Mouse (Mus musculus): ENCODE measurements around the gene Mmp7. TPM values are rescaled to one million over a fixed set of nuclear protein-coding genes. Genes with fewer than 3 reads are reported as not detected.
A peak's percentile ranks its signal among the peaks of the same experiment; 100 is the strongest.

Mmp7 gene
- total and polyA plus RNA-seq, 2 experiments from 2014 or later = not detected

DNA sequence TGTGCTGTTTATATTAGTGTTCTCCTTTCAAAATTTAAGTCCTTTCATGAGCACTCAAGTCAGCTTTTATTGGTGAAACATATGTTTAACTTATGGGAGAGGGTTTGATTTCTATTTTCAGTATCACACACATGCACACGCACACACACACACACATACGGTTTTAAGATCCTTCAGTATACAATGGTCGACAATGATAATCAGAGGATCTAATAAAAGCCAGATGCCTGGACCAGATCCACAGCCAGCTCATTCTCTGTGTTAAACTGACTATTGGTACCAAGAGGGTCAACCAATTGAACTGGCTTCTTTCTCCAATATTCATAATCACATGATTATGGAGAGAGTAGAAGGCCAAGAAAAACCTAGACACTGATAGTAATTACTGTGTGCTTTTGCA is 3.8 kb downstream of the Mmp7 start:
- Histone ChIP-seq H3K4me2 (ENCODE audit: low read depth) (no peak overlapping the region), H3K9me3 (ENCODE audit: low read length) (no peaks in the 10 kb centered on the region), H3K36me3 (ENCODE audit: insufficient read depth) (no peaks in the 10 kb centered on the region), H3K9ac (no peak overlapping the region), H3K4me3 (ENCODE audit: low read depth, low read length) (no peak overlapping the region), H3K4me1 (ENCODE audit: insufficient read depth) (no peaks in the 10 kb centered on the region), H3K27me3 (ENCODE audit: insufficient read depth, low read length) (no peaks in the 10 kb centered on the region), H3K27ac (ENCODE audit: low read depth, low read length) (no peak overlapping the region)
- TF ChIP-seq CTCF (IDR thresholded peaks at IDR 0.05; ENCODE audit: low read depth) = no peak
- DNase-seq (no peak), ATAC-seq (no peak)
- WGBS = 89% methylated on average over 3 of the region's 3 CpGs

DNA sequence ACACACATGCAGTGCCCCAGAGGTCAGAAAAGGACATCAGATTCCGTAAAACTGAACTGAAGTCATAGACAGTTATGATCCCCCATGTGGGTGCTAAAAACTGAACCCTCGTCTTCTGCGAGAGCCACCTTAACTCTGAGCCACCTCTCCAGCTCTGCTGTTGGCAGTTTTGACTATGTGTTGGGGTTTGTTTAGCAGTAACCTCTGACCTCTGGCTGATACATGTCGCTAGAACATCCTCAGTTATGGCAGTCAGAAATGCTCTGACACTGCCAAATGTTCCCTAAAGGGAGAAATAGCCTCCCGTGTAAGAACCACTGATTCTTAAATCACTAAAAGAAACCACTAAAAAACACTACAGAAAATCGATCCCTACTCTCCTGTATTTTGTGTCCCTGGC is 16.8 kb downstream of the Mmp7 start:
- H3K9me3 ChIP-seq (ENCODE audit: low read length) = no peaks in the 10 kb centered on the region
- ATAC-seq (no peak), DNase-seq (no peak)
- no peak overlapping the region for H3K9ac ChIP-seq
- TF ChIP-seq CTCF (IDR thresholded peaks at IDR 0.05; ENCODE audit: low read depth) = no peak
- H3K36me3 ChIP-seq (ENCODE audit: insufficient read depth) = no peaks in the 10 kb centered on the region
- H3K4me2 ChIP-seq (ENCODE audit: low read depth) = no peak overlapping the region
- H3K27me3 ChIP-seq (ENCODE audit: insufficient read depth, low read length) = no peaks in the 10 kb centered on the region
- WGBS = 82% methylated on average over 6 of the region's 6 CpGs
- H3K4me3 ChIP-seq (ENCODE audit: low read depth, low read length) = no peak overlapping the region
- H3K4me1 ChIP-seq (ENCODE audit: insufficient read depth) = no peaks in the 10 kb centered on the region
- H3K27ac ChIP-seq (ENCODE audit: low read depth, low read length) = no peak overlapping the region

DNA sequence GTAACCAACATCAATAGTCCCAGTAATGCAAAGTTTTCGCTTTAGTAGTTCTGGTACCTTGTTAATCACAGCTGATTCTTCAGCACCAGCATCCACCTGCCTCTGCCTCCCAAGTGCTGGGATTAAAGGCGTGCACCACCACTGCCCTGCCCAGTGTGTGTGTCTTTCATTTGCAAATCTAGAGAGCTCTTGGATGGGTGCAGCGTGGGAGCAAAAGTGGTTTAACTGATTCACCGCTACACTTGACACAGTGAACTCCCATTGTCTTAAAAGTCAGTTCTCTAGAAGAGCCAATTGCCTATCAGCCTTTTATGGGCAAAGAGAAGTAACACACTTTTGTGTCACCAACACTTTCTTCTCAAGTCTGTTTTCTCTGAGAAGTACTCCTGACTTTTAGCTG is 19.3 kb downstream of the Mmp7 start:
- no peak overlapping the region for H3K9ac ChIP-seq
- no peaks in the 10 kb centered on the region for H3K27me3 ChIP-seq (ENCODE audit: insufficient read depth, low read length)
- no peak overlapping the region for H3K27ac ChIP-seq (ENCODE audit: low read depth, low read length)
- H3K36me3 ChIP-seq (ENCODE audit: insufficient read depth) = no peaks in the 10 kb centered on the region
- no peak overlapping the region for H3K4me2 ChIP-seq (ENCODE audit: low read depth)
- ATAC-seq (no peak), DNase-seq (no peak)
- H3K9me3 ChIP-seq (ENCODE audit: low read length) = no peaks in the 10 kb centered on the region
- no peak for TF ChIP-seq CTCF (IDR thresholded peaks at IDR 0.05; ENCODE audit: low read depth)
- WGBS = 65% methylated on average over 4 of the region's 4 CpGs
- no peaks in the 10 kb centered on the region for H3K4me1 ChIP-seq (ENCODE audit: insufficient read depth)
- H3K4me3 ChIP-seq (ENCODE audit: low read depth, low read length) = no peak overlapping the region

DNA sequence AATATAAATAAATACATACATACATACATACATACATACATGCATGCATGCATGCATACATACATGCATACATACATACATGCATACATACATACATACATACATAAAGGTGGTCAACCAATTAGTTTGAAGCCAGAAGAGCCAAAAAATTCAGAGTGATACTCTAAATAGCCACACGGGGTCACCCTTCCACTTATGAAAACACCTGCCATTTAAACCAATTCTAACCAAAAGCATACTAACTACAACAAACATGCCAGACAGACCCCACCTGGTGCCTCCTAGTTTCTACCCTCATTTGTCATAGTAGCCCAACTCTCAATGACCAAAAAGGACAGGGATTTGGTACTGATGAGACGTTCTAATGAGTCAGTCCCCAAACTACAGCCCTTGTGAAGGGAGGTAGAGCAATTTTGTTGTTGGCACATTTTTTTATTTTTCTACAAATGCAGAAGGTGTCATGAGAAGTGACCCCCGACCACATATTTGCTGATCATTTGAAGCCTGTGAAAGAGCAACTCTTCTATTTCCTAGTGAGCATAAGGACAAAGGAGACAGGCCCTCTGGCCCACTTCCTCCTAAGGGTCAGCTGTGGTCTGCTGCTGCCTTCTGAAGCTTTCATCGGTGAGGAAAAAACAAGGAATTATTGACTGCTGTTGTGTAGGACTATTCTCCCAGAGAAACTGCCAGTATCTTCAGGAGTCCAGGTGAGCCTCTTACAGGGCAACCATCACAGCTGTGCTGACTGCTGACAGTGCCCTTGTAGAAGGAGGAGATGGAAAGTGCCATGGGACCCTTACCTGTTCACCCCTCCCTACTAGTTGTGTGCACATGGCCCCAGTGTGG is 22.4 kb downstream of the Mmp7 start:
- H3K27ac ChIP-seq (ENCODE audit: low read depth, low read length) = no peak overlapping the region
- no peaks in the 10 kb centered on the region for H3K27me3 ChIP-seq (ENCODE audit: insufficient read depth, low read length)
- ATAC-seq (peak; percentile 79), DNase-seq (peak; percentile 78)
- peak; percentile 79 for TF ChIP-seq CTCF (IDR thresholded peaks at IDR 0.05; ENCODE audit: low read depth)
- no peaks in the 10 kb centered on the region for H3K4me1 ChIP-seq (ENCODE audit: insufficient read depth)
- H3K9ac ChIP-seq = no peak overlapping the region
- 45% methylated on average over 4 of the region's 4 CpGs for WGBS
- no peak overlapping the region for H3K4me3 ChIP-seq (ENCODE audit: low read depth, low read length)
- H3K9me3 ChIP-seq (ENCODE audit: low read length) = no peaks in the 10 kb centered on the region
- H3K4me2 ChIP-seq (ENCODE audit: low read depth) = no peak overlapping the region
- H3K36me3 ChIP-seq (ENCODE audit: insufficient read depth) = no peaks in the 10 kb centered on the region

DNA sequence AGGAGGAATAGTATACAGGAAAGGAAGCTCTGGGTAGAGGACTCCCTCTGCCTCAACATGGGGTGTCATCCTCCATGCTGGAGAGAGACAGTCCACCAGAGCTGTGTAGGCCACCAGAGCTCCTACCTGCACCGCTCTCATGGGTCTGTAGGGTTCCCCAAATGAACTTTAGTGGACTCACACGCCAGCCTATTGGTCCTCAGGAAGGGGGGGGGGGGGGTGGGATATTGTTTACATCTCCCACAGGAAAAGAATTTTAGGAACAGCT is 23.0 kb downstream of the Mmp7 start:
- H3K4me2 ChIP-seq (ENCODE audit: low read depth) = no peak overlapping the region
- no peak for DNase-seq
- H3K4me1 ChIP-seq (ENCODE audit: insufficient read depth) = no peaks in the 10 kb centered on the region
- ATAC-seq = no peak
- no peak overlapping the region for H3K27ac ChIP-seq (ENCODE audit: low read depth, low read length)
- H3K4me3 ChIP-seq (ENCODE audit: low read depth, low read length) = no peak overlapping the region
- no peaks in the 10 kb centered on the region for H3K36me3 ChIP-seq (ENCODE audit: insufficient read depth)
- no peak overlapping the region for H3K9ac ChIP-seq
- no peaks in the 10 kb centered on the region for H3K9me3 ChIP-seq (ENCODE audit: low read length)
- no peaks in the 10 kb centered on the region for H3K27me3 ChIP-seq (ENCODE audit: insufficient read depth, low read length)
- no peak for TF ChIP-seq CTCF (IDR thresholded peaks at IDR 0.05; ENCODE audit: low read depth)
- WGBS = 78% methylated on average over 2 of the region's 2 CpGs

DNA sequence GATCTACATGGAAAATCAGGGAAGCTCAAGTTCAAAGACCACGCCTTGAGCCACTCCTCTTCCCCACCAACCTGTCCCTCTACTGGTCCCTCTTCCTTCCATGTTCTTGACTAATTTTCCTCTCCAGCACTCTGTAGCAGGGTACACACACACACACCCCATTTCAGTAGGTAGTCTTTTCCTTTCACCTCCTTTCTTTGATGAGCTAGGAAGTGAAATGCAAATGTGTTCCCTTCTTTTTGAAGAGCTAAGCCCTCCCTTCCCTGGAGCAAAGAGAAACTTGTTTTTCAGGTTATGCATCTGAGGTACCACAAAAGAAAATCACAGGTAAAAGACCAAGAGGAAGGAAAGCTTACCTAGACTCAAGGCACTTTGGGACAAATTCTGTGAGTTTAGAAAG is 29.7 kb downstream of the Mmp7 start:
- Histone ChIP-seq H3K36me3 (ENCODE audit: insufficient read depth) (no peaks in the 10 kb centered on the region), H3K4me3 (ENCODE audit: low read depth, low read length) (no peak overlapping the region), H3K9me3 (ENCODE audit: low read length) (no peaks in the 10 kb centered on the region), H3K4me2 (ENCODE audit: low read depth) (no peak overlapping the region), H3K27ac (ENCODE audit: low read depth, low read length) (no peak overlapping the region), H3K27me3 (ENCODE audit: insufficient read depth, low read length) (no peaks in the 10 kb centered on the region), H3K9ac (no peak overlapping the region), H3K4me1 (ENCODE audit: insufficient read depth) (no peaks in the 10 kb centered on the region)
- 92% methylated on average over 1 of the region's 1 CpGs for WGBS
- DNase-seq (no peak), ATAC-seq (no peak)
- no peak for TF ChIP-seq CTCF (IDR thresholded peaks at IDR 0.05; ENCODE audit: low read depth)

DNA sequence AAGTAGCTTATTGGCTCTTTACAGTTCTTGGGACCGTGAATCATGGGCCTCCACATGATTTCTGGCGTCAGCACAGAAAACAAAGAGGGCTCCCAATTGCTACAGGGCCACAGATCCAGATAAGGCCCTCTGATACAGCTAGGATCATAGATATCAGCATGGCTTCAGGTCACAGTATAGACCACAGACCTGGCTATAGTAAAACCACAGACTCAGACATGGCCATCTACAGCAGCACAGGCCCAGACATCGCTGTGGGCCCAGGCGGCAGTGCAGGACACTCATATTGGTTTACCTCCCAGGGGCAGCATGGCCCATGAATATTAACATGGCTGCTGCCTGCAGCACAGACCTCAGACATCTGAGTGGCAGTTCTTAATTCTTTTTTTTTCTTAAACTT is 37.1 kb downstream of the Mmp7 start:
- Histone ChIP-seq H3K27me3 (ENCODE audit: insufficient read depth, low read length) (no peaks in the 10 kb centered on the region), H3K4me1 (ENCODE audit: insufficient read depth) (no peaks in the 10 kb centered on the region), H3K36me3 (ENCODE audit: insufficient read depth) (no peaks in the 10 kb centered on the region), H3K4me2 (ENCODE audit: low read depth) (no peak overlapping the region), H3K9ac (no peak overlapping the region), H3K4me3 (ENCODE audit: low read depth, low read length) (no peak overlapping the region), H3K27ac (ENCODE audit: low read depth, low read length) (no peak overlapping the region), H3K9me3 (ENCODE audit: low read length) (no peaks in the 10 kb centered on the region)
- DNase-seq (no peak), ATAC-seq (no peak)
- WGBS = 77% methylated on average over 4 of the region's 4 CpGs
- TF ChIP-seq CTCF (IDR thresholded peaks at IDR 0.05; ENCODE audit: low read depth) = no peak
